Mouse (Mus musculus) olfactory bulb, adult 2 months (tissue): Measurements from ENCODE around the gene Syce3. TPM values are rescaled to one million over a fixed set of nuclear protein-coding genes. Genes with fewer than 3 reads are reported as not detected.

Source experiments
- H3K27ac ChIP-seq: fragments of 200-500 bp; 2 replicates; pipeline ENCODE4 v1.5.1; 2012; ENCODE audit warnings: low read depth, low read length; ENCODE audit not compliant: insufficient read depth
- H3K4me1 ChIP-seq: fragments of 200-500 bp; 2 replicates; pipeline ENCODE4 v1.6.1; 2012; ENCODE audit warnings: low read length; ENCODE audit not compliant: control insufficient read depth, insufficient read depth
- H3K4me3 ChIP-seq: fragments of 200-500 bp; 2 replicates; pipeline ENCODE4 v1.5.1; 2012; ENCODE audit warnings: mild to moderate bottlenecking, low read depth, low read length, moderate library complexity; ENCODE audit not compliant: insufficient read depth
- CTCF ChIP-seq: fragments of 200-500 bp; IDR thresholded peaks from 2 replicates; pipeline ENCODE4 v1.5.1; 2012; ENCODE audit warnings: low read depth, mild to moderate bottlenecking, low read length, moderate library complexity; ENCODE audit not compliant: insufficient read depth
- POLR2A ChIP-seq: fragments of 200-500 bp; IDR thresholded peaks from 2 replicates; pipeline ENCODE4 v1.6.1; 2012; ENCODE audit warnings: mild to moderate bottlenecking, low read depth, low read length, moderate library complexity; ENCODE audit not compliant: insufficient read depth
- WGBS: fragments of 180-500 bp; shearing (Covaris S2); methylation state at CpG from one replicate; pipeline ENCODE4 v1.1.7; 2018; 5-methylcytosine and 5-hydroxymethylcytosine counted together
- polyA plus RNA-seq: library from polyadenylated mRNA; stranded (reverse); fragments of >200 nt; gene quantifications from 2 replicates; pipeline ENCODE4 v1.2.4, GENCODE M21; 2012; ENCODE audit warnings: low replicate concordance; ENCODE audit not compliant: missing spikeins, insufficient read depth, insufficient read length

Gene Syce3
- polyA plus RNA-seq, 1 experiment, result not detected

- Histone ChIP-seq H3K27ac (no peak overlapping the region), H3K4me3 (no peak overlapping the region), H3K4me1 (peaks cover 32% of the 10 kb centered on the region)
- TF ChIP-seq POLR2A (no peak), CTCF (no peak)
- WGBS, result 8% methylated on average over 18 of the region's 18 CpGs
These were observed 32.9 kb downstream of the Syce3 start for GRCm38 (mm10) chr15:89377362-89377761.

DNA sequence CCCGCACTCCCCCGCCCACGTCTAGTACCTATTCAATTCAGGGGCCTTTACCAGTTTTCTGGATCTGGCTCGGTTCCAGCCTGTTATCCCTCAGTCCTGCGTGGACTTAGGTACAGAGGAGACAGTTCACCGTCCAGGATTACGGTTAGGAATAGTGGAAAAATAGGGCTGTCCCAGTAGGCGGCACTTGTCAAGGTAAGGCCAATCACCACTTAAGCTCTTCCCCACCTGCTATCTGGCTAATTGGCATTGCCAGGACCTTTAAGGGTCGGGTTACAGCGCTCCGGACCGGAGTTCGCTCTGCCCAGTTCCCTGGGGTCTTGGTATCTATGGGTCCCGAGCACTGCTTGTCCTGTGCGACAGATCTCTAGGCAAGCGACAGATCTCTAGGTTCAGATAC lies 33.3 kb downstream of the Syce3 start, which contains the start of gene Tymp:
Gene Tymp (minus strand): TSS at position 83 of the 400 bp plus-strand sequence.
- WGBS, result 30% methylated on average over 16 of the region's 16 CpGs
- H3K4me1 ChIP-seq, result peaks cover 34% of the 10 kb centered on the region
- no peak within 1 kb of the TSS for H3K27ac ChIP-seq
- no peak within 1 kb of the TSS for H3K4me3 ChIP-seq
- no peak for TF ChIP-seq POLR2A
- no peak for TF ChIP-seq CTCF

DNA sequence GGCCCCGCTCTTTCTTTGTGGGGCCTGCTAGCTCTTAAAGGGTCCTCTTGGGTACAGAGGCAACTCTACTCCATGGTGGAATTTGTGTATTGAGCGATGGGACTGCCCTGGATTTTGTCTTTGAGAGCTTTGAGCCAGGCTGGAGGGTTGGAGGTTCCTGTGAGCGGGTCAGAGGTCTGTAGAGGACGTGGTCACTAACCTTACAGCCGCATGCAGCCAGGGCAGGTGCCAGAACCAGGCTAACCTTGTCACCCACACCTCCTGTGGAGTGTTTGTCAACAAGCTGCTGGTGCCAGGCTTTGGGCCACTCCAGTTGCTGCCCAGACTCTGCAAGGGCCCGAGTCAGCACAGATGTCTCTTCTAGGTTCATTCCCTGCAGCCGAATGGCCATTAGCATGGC lies 34.3 kb downstream of the Syce3 start:
- peaks cover 34% of the 10 kb centered on the region for H3K4me1 ChIP-seq
- no peak overlapping the region for H3K4me3 ChIP-seq
- H3K27ac ChIP-seq, result no peak overlapping the region
- TF ChIP-seq CTCF (no peak), POLR2A (no peak)
- 85% methylated on average over 7 of the region's 7 CpGs for WGBS

- H3K27ac ChIP-seq, result no peak overlapping the region
- WGBS, result 94% methylated on average over 17 of the region's 17 CpGs
These were observed 35.3 kb downstream of the Syce3 start for GRCm38 (mm10) chr15:89374801-89375534.

DNA sequence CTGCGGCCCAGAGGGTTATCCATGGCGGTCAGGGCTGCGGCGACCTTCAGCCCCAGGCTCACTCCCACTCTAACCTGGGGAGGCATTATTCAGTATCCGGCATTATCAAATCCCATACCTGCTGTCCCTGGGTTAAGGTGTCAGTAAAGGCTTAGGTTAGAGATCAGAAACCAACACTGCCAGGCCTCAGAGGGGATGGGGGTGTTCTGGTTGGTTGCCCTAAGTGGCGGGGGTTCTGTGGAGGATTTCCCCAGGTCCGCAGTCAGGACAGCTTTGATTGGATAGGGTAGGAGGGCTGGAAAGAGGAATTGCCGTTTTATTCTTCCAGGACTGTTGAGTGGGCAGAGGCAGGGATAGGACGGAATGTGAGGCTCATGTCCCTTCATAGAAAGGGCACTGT lies 36.0 kb downstream of the Syce3 start:
- Histone ChIP-seq H3K4me1 (peaks cover 34% of the 10 kb centered on the region), H3K27ac (peak overlapping the region; percentile 6; the same call in 1 of the 2 replicates), H3K4me3 (peak overlapping the region; percentile 83)
- TF ChIP-seq CTCF (no peak), POLR2A (no peak)
- 48% methylated on average over 9 of the region's 9 CpGs for WGBS

More at GRCm38 (mm10) chr15:89374801-89375534, 35.3 kb downstream of the Syce3 start:
- TF ChIP-seq POLR2A, result no peak
- no peak for TF ChIP-seq CTCF
- H3K4me3 ChIP-seq, result no peak overlapping the region
- peaks cover 34% of the 10 kb centered on the region for H3K4me1 ChIP-seq

GRCm38 (mm10) chr15:89373762-89374248 lies 36.5 kb downstream of the Syce3 start, which contains the start of gene Sco2:
Sco2 (minus strand) TSS chr15:89373846.
- TF ChIP-seq CTCF (peak; percentile 96), POLR2A (0 out of 2 replicates have a peak, but pooled peaks have one; percentile 45)
- Histone ChIP-seq H3K4me3 (peak within 1 kb of the TSS; percentile 83), H3K27ac (peak within 1 kb of the TSS; percentile 85), H3K4me1 (peaks cover 29% of the 10 kb centered on the region)
- WGBS, result 2% methylated on average over 42 of the region's 42 CpGs

DNA sequence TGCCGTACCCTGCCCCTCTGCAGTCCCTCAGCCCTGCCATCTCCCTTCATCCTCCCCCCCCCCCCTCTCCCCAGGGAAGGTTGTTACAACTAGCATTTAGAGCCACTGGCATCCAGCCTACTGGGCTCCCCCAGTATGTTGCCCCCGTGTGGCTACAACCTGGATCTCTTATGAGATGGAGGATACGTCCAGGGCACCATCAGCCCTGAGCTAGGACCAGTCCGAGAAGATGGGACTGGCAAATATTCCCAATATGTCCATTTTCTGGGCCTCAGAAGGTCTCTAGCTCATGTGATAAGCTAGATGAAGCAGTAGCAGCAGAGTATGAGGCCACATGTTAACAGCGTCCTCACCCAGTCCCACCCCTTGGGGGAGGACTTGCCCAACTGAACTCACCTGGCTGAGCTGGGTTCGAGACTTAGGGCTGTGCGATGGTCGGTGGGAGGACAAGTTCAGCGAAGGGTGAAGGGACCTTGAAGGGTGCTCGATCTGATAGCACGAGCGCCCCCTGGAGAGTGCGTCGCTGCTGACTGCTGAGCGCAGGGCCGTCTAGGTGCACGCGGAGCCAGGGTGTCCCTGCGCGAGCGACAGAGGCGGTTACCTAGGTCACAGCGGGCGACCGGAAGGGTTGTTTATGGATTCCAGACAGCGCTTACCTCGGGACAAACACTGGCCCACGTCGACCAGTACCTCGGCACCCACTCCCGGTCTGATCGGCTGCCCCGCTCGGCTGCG lies 37.1 kb downstream of the Syce3 start:
- H3K4me1 ChIP-seq, result peaks cover 23% of the 10 kb centered on the region
- TF ChIP-seq POLR2A, result no peak; the same call in 1 of the 2 replicates
- TF ChIP-seq CTCF, result peak; percentile 56
- 1% methylated on average over 35 of the region's 35 CpGs for WGBS
- peak overlapping the region; percentile 85 for H3K27ac ChIP-seq
- peak overlapping the region; percentile 83 for H3K4me3 ChIP-seq

GRCm38 (mm10) chr15:89372536-89372935 lies 37.8 kb downstream of the Syce3 start:
- 81% methylated on average over 7 of the region's 7 CpGs for WGBS

More at GRCm38 (mm10) chr15:89372536-89372935, 37.8 kb downstream of the Syce3 start:
- TF ChIP-seq CTCF, result no peak
- no peak for TF ChIP-seq POLR2A
- Histone ChIP-seq H3K27ac (no peak overlapping the region), H3K4me1 (peaks cover 23% of the 10 kb centered on the region), H3K4me3 (no peak overlapping the region)
